Mouse (Mus musculus) MEL (cell line): ENCODE data around the gene Hist1h2ae. TPM values are rescaled to one million over a fixed set of nuclear protein-coding genes. Genes with fewer than 3 reads are reported as not detected.
"Not testable (repeated sequence)": the region's sequence is repeated elsewhere in the genome, so short reads cannot be mapped to it uniquely, and the experiment has no call there.

Experiments used
- DNase-seq: peaks from one replicate; pipeline ENCODE4 v3.0.0; 2011; ENCODE audit warnings: low read depth, low spot score
- H3K27ac ChIP-seq: 2 replicates; pipeline ENCODE4 v1.5.1; 2012; ENCODE audit warnings: low read depth, mild to moderate bottlenecking, control low read depth, low read length, moderate library complexity; ENCODE audit not compliant: control insufficient read depth
- H3K27me3 ChIP-seq, 2 experiments: fragments of 150-350 bp in 1 of 2; sonication (generic) in 1 of 2; 2 replicates each; pipeline ENCODE4 v1.6.1; 2012; ENCODE audit warnings: low read length in 2 of 2, mild to moderate bottlenecking in 2 of 2, improper control_type of control experiment in 1 of 2, moderate library complexity in 1 of 2; ENCODE audit not compliant: insufficient read depth in 2 of 2, control insufficient read depth in 1 of 2
- H3K36me3 ChIP-seq, 2 experiments: 2 replicates each; pipeline ENCODE4 v1.6.1; 2012 to 2014; ENCODE audit warnings: low read length in 2 of 2, improper control_type of control experiment in 1 of 2, inconsistent platforms in 1 of 2, mild to moderate bottlenecking in 1 of 2; ENCODE audit not compliant: insufficient read depth in 2 of 2, control insufficient read depth in 1 of 2
- H3K4me1 ChIP-seq, 2 experiments: fragments of 150-350 bp in 1 of 2; sonication (generic) in 1 of 2; 2 replicates each; pipeline ENCODE4 v1.6.1; 2012; ENCODE audit warnings: low read length in 2 of 2, improper control_type of control experiment in 1 of 2, mild to moderate bottlenecking in 1 of 2; ENCODE audit not compliant: insufficient read depth in 2 of 2, control insufficient read depth in 1 of 2
- H3K4me3 ChIP-seq, 2 experiments: fragments of 150-350 bp in 1 of 2; sonication (generic) in 1 of 2; 2 replicates each; pipeline ENCODE4 v1.5.1; 2012; ENCODE audit warnings: low read depth in 2 of 2, low read length in 2 of 2, mild to moderate bottlenecking in 2 of 2, moderate library complexity in 2 of 2, control low read depth in 1 of 2, improper control_type of control experiment in 1 of 2; ENCODE audit not compliant: control insufficient read depth in 1 of 2, insufficient read depth in 1 of 2
- H3K79me2 ChIP-seq: 2 replicates; pipeline ENCODE4 v1.6.1; 2012; ENCODE audit warnings: mild to moderate bottlenecking, low read length, moderate library complexity; ENCODE audit not compliant: control insufficient read depth, poor library complexity, insufficient read depth
- H3K9ac ChIP-seq: 2 replicates; pipeline ENCODE4 v1.6.1; 2012; ENCODE audit warnings: low read depth, mild to moderate bottlenecking, control low read depth, low read length, moderate library complexity; ENCODE audit not compliant: control insufficient read depth, poor library complexity, severe bottlenecking
- H3K9me3 ChIP-seq: fragments of 150-350 bp; sonication (generic); replicated peaks from 2 replicates; pipeline ENCODE4 v1.6.1; 2012; ENCODE audit warnings: mild to moderate bottlenecking, low read length, improper control_type of control experiment, moderate library complexity; ENCODE audit not compliant: insufficient read depth
- E2F4 ChIP-seq: IDR thresholded peaks from 2 replicates; pipeline ENCODE4 v1.6.1; 2011; ENCODE audit warnings: low read depth, low read length, improper control_type of control experiment, borderline replicate concordance
- POLR2A ChIP-seq, 2 experiments: IDR thresholded peaks; 2 replicates each; pipeline ENCODE4 v1.6.1; 2011 to 2012; ENCODE audit warnings: low read length in 2 of 2, mild to moderate bottlenecking in 2 of 2, control low read depth in 1 of 2, improper control_type of control experiment in 1 of 2, low read depth in 1 of 2, moderate library complexity in 1 of 2; ENCODE audit not compliant: control insufficient read depth in 1 of 2, insufficient read depth in 1 of 2, poor library complexity in 1 of 2
- POLR2AphosphoS5 ChIP-seq: IDR thresholded peaks from 2 replicates; pipeline ENCODE4 v1.6.1; 2012; ENCODE audit warnings: low read depth, borderline replicate concordance, mild to moderate bottlenecking, inconsistent platforms, low read length, moderate library complexity, mixed read lengths
- SIN3A ChIP-seq: IDR thresholded peaks from 2 replicates; pipeline ENCODE4 v1.6.1; 2012; ENCODE audit warnings: low read length, improper control_type of control experiment, inconsistent platforms
- TBP ChIP-seq: IDR thresholded peaks from 2 replicates; pipeline ENCODE4 v1.8.0; 2011; ENCODE audit warnings: low read depth, low read length, improper control_type of control experiment
- UBTF ChIP-seq: IDR thresholded peaks from 2 replicates; pipeline ENCODE4 v1.6.1; 2012; ENCODE audit warnings: low read depth, mild to moderate bottlenecking, inconsistent platforms, low read length, improper control_type of control experiment, moderate library complexity, borderline replicate concordance; ENCODE audit not compliant: insufficient read depth
- polyA plus RNA-seq, 2 experiments: library from polyadenylated mRNA; stranded (reverse) in 1 of 2; unstranded in 1 of 2; fragments of >175 nt in 1 of 2; fragments of >200 nt in 1 of 2; gene quantifications; 2 replicates each; pipeline versions ENCODE4 v1.2.1 to v1.2.4; 2012; ENCODE audit warnings: low replicate concordance in 2 of 2, low read depth in 1 of 2; ENCODE audit not compliant: insufficient read length in 2 of 2, insufficient read depth in 1 of 2, missing spikeins in 1 of 2
- total RNA-seq: library from RNA; depleted of rRNA; stranded (reverse); fragments of 300-350 nt; gene quantifications from 2 replicates; pipeline ENCODE4 v1.2.3, GENCODE M21; 2012

The Hist1h2ae gene
- total and polyA plus RNA-seq, 3 experiments = 3.3 to 560 TPM; not detected in 1

- TF ChIP-seq UBTF (peak; percentile 88; the same call in 1 of the 2 replicates), TBP (peak; percentile 99), POLR2A (IDR thresholded peaks at IDR 0.05; ENCODE audit: control insufficient read depth in 1 of 2, insufficient read depth in 1 of 2, low read depth in 1 of 2, low read length in 2 of 2, poor library complexity in 1 of 2) (peak; percentile 98), POLR2AphosphoS5 (peak; percentile 94)
- DNase-seq = peak; percentile 99
- not testable (repeated sequence) for H3K4me1 ChIP-seq, H3K9me3 ChIP-seq, H3K27me3 ChIP-seq, H3K79me2 ChIP-seq
- Histone ChIP-seq H3K9ac (peak within 1 kb of the TSS; percentile 95), H3K4me3 (peak within 1 kb of the TSS; percentile 35 to 67), H3K27ac (peak within 1 kb of the TSS; percentile 95), H3K36me3 (peaks cover 0 to 28% of the 10 kb centered on the region in 2 experiments; a peak in 2 of 4 replicates)
Measured at GRCm38 (mm10) chr13:23535137-23536075, 35.6 kb downstream of the Hist1h2ae start, which contains the start of gene Hist1h3g. Gene Hist1h3g, plus strand, starts transcription at chr13:23535422.

- Histone ChIP-seq H3K9ac (peak overlapping the region; percentile 95), H3K27ac (peak overlapping the region; percentile 95), H3K27me3 (no peaks in the 10 kb centered on the region), H3K4me3 (peak overlapping the region; percentile 35 to 67), H3K36me3 (peaks cover 0 to 26% of the 10 kb centered on the region in 2 experiments; a peak in 2 of 4 replicates), H3K4me1 (peaks cover 0 to 4% of the 10 kb centered on the region in 2 experiments; a peak in 2 of 4 replicates), H3K79me2 (peaks cover 4% of the 10 kb centered on the region; the same call in 1 of the 2 replicates), H3K9me3 (no peaks in the 10 kb centered on the region)
- TF ChIP-seq POLR2A (IDR thresholded peaks at IDR 0.05; ENCODE audit: control insufficient read depth in 1 of 2, insufficient read depth in 1 of 2, low read depth in 1 of 2, low read length in 2 of 2, poor library complexity in 1 of 2) = peak; percentile 43 to 51; a peak in 3 of 4 replicates
- TF ChIP-seq POLR2AphosphoS5 = peak; percentile 86; the same call in 1 of the 2 replicates
- no peak for TF ChIP-seq E2F4
- no peak for TF ChIP-seq SIN3A
- peak; percentile 91 for DNase-seq
Measured at GRCm38 (mm10) chr13:23534368-23535131, 36.5 kb downstream of the Hist1h2ae start.

- H3K27me3 ChIP-seq, H3K79me2 ChIP-seq, H3K9me3 ChIP-seq, H3K4me1 ChIP-seq: not testable (repeated sequence)
- TF ChIP-seq TBP = peak; percentile 97
- 0 out of 2 replicates have a peak, but pooled peaks have one; percentile 24 for TF ChIP-seq POLR2AphosphoS5
- peak; percentile 66 to 74; a peak in 3 of 4 replicates for TF ChIP-seq POLR2A (IDR thresholded peaks at IDR 0.05; ENCODE audit: control insufficient read depth in 1 of 2, insufficient read depth in 1 of 2, low read depth in 1 of 2, low read length in 2 of 2, poor library complexity in 1 of 2)
- Histone ChIP-seq H3K4me3 (peak within 1 kb of the TSS; percentile 35 to 67), H3K27ac (peak within 1 kb of the TSS; percentile 100), H3K36me3 (peaks cover 0 to 28% of the 10 kb centered on the region in 2 experiments; a peak in 2 of 4 replicates), H3K9ac (peak within 1 kb of the TSS; percentile 95)
- DNase-seq = peak; percentile 96
Measured at GRCm38 (mm10) chr13:23533560-23534367, 37.3 kb downstream of the Hist1h2ae start, which contains the start of gene Hist1h2af. Gene Hist1h2af, plus strand, starts transcription at chr13:23533906.
